Mouse (Mus musculus) T-helper 1 cell (primary cell): ENCODE measurements around the gene Alkbh5.
"Not testable (repeated sequence)": the region's sequence is repeated elsewhere in the genome, so short reads cannot be mapped to it uniquely, and the experiment has no call there.

ENCODE experiments used
- in situ Hi-C: fragments of 300-600 bp; cut with MboI, MseI; formaldehyde crosslinking; loops from one replicate; pipeline ENCODE4 v1.15.1; 2025; ENCODE audit warnings: high pct_unique_total_duplicates

The Alkbh5 gene

DNA sequence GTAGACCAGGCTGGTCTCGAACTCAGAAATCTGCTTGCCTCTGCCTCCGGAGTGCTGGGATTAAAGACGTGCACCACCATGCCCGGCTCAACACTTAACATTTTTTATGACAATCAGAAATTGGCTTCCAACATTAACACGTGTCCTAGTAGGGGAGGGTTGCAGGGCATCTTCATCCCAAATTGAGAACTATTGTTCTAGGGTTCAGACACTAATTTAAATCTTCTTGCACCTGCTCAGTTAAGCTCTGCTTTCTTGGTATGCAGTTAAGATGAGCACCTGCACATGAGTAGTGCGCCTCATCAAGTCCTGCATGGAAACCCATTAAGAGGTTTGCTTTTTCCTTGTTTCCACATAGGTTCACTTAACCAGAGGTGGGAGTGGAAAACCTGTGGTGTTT is 5.7 kb downstream of the Alkbh5 start:
- in situ Hi-C loops = no loop called here

DNA sequence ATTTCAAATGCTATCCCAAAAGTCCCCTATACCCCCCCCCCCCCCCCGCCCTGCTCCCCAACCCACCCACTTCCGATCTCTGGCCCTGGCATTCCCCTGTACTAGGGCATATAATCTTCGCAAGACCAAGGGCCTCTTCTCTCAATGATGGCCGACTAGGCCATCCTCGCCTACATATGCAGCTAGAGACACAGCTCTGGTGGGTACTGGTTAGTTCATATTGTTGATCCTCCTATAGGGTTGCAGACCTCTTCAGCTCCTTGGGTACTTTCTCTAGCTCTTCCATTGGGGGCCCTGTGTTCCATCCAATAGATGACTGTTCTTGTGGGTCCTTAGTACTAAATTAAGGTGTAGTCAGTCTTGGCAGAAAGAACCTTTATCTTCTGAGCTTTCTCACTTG is 7.0 kb downstream of the Alkbh5 start:
- in situ Hi-C loops = not testable (repeated sequence)

DNA sequence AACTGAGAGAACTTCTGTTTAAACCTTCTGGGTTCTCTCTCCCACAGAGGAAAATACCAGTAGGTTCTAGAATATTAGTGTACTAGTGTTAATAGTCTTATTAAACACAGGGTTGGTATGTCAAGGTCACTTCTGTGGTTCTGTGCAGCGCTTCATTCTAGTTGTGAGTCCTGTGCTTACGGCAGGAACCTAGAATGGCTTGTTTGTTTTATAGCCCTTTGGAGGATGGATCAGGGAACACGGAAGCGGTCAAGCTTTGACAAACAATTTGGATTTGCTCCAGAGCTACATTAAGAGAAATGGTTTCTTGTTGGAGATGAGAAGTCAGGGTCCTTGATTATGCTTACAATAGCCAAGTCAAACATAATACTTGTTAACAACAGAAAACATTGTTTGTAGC is 9.3 kb downstream of the Alkbh5 start:
- in situ Hi-C loops = no loop called here

DNA sequence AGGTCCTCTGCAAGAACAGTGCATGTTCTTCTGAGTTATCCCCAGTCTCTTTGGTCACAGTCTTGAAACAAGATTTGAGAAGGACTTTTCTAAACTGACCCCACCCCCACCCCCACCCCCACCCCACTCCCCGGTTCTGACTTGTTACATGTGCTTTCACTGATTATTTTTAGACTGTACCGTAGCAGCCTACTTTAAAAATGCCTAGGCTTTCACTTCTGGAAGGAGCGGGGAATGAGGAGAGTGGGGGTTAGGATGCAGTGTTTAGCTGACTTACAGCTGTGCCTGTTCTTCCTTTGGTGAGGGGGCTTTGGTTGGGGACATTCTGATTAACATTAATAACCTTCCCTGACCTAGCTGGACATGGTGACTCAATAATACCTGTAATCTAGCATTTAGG is 11.9 kb downstream of the Alkbh5 start:
- in situ Hi-C loops = no loop called here

DNA sequence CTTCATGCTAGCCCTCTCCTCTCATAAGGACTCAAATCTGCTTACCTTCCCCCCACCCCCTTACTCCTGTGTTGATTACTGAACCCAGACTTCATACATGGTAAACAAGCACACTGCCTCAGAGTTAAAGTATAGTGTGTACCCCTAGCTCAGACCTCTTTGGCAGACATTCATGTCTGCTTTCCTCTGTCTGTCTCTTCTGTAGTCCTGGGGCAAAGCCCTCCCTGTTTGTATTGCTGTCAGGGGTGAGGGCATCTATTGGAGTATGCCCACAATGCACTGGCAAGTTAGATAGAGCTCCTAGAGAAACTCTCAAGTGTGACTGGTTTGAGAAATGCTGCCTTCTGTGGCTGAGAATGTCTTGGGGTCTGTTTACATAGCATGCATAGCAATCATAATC is 16.9 kb downstream of the Alkbh5 start:
- in situ Hi-C loops = no loop called here

DNA sequence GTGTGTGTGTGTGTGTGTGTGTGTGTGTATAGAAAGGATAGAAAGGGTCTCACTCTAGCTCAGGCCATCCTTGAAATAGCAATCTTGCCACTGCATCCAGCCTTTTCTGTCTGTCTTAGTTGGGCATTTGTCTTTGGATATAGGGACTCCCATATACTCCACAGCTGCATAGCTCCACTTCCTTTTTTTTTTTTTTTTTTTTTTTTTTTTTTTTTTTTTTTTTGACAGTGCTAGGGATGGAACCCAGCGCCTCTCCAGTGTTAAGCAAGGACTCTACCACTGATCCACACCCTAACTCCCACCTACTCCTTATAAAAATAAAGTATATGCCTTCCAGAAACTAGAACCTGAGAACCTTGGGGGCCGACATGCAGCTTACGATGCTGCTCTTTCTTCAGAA is 21.5 kb downstream of the Alkbh5 start:
- in situ Hi-C loops = no loop called here

DNA sequence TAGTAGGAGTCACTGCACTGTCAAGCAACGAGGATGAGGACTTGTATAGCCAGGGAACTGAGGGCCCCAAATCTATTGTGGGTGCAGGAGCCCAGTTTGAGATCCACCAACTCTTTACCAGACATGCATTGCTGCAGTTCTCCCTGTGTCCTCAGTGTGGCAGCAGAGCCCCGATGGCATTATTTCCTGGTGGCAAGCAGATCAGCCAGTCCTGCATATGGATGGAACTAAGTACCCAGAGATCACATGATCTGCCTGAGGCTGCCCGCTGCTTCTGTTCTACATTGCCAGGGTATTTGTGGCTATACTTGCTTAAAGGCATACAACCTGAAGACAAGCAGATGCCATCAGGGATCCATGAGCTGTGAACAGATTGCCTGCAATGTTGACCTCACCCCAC is 23.2 kb downstream of the Alkbh5 start:
- in situ Hi-C loops = no loop called here

DNA sequence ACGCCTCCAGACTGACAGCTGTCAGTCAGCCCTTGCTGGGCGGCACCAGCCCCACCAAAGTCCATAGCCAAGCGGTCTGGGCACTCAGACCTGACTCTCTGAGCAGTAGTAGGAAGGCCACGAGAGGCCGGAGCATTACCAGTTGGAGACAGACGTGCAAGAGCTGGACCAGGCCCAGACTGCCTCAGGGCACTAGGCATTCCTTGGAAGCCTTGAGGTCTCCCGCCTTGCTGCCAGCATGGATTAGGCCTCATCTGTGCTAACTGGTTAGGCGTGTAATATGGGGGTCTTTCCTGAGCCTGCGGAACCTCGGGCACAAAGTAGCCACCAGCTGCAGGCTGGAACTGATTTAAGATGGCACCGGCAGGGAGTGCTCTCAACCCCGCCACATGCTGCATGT is 37.8 kb downstream of the Alkbh5 start:
- in situ Hi-C loops = loop anchor here (5.0 kb wide), 1 partner anchor 98 kb away; no protein-coding TSS in a partner anchor
